Mouse (Mus musculus): ENCODE data around the gene Col26a1. TPM values are rescaled to one million over a fixed set of nuclear protein-coding genes. Genes with fewer than 3 reads are reported as not detected.

Col26a1 gene
- total and polyA plus RNA-seq, 2 experiments from 2014 or later: 27.1 to 43.7 TPM

GRCm38 (mm10) chr5:136706803-136707202, 176.2 kb downstream of the Col26a1 start:
- Histone ChIP-seq H3K9ac (no peak overlapping the region), H3K4me3 (ENCODE audit: low read depth, low read length) (no peak overlapping the region), H3K4me2 (ENCODE audit: low read depth) (no peak overlapping the region), H3K4me1 (ENCODE audit: insufficient read depth) (no peaks in the 10 kb centered on the region), H3K27me3 (ENCODE audit: insufficient read depth, low read length) (no peaks in the 10 kb centered on the region), H3K36me3 (ENCODE audit: insufficient read depth) (no peaks in the 10 kb centered on the region), H3K27ac (ENCODE audit: low read depth, low read length) (no peak overlapping the region), H3K9me3 (ENCODE audit: low read length) (no peaks in the 10 kb centered on the region)
- TF ChIP-seq CTCF (IDR thresholded peaks at IDR 0.05; ENCODE audit: low read depth): peak; percentile 89
- WGBS: 4% methylated on average over 9 of the region's 9 CpGs
- DNase-seq (peak; percentile 92), ATAC-seq (peak; percentile 71)

GRCm38 (mm10) chr5:136705532-136705931, 177.5 kb downstream of the Col26a1 start:
- Histone ChIP-seq H3K4me3 (ENCODE audit: low read depth, low read length) (no peak overlapping the region), H3K9ac (no peak overlapping the region), H3K27ac (ENCODE audit: low read depth, low read length) (no peak overlapping the region), H3K9me3 (ENCODE audit: low read length) (no peaks in the 10 kb centered on the region), H3K27me3 (ENCODE audit: insufficient read depth, low read length) (no peaks in the 10 kb centered on the region), H3K36me3 (ENCODE audit: insufficient read depth) (no peaks in the 10 kb centered on the region), H3K4me2 (ENCODE audit: low read depth) (no peak overlapping the region), H3K4me1 (ENCODE audit: insufficient read depth) (no peaks in the 10 kb centered on the region)
- WGBS: 92% methylated on average over 3 of the region's 3 CpGs
- ATAC-seq (no peak), DNase-seq (no peak)
- TF ChIP-seq CTCF (IDR thresholded peaks at IDR 0.05; ENCODE audit: low read depth): peak; percentile 48; the same call in 1 of the 2 replicates

DNA sequence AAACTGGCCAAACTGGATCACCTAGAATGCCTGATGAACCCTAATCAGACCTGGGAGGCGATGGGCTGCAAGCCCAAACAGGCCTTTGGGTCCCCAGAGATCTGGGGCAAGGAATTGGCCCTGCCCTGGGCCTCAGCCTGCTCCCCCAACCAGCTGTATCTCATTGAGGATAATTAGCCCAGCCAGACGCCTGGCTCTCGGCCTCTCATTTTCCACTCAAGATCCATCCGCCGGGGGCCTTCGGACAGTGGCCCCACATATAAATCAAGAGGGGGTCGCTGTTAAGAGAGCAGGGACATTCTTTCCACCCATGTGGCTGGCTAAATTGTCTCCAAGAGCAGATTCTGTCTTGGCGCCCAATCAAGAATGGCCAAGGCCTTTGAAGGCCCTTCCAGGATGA, 178.9 kb downstream of the Col26a1 start:
- no peak overlapping the region for H3K4me2 ChIP-seq (ENCODE audit: low read depth)
- DNase-seq: no peak
- no peaks in the 10 kb centered on the region for H3K36me3 ChIP-seq (ENCODE audit: insufficient read depth)
- no peaks in the 10 kb centered on the region for H3K9me3 ChIP-seq (ENCODE audit: low read length)
- TF ChIP-seq CTCF (IDR thresholded peaks at IDR 0.05; ENCODE audit: low read depth): no peak
- no peaks in the 10 kb centered on the region for H3K4me1 ChIP-seq (ENCODE audit: insufficient read depth)
- H3K27me3 ChIP-seq (ENCODE audit: insufficient read depth, low read length): no peaks in the 10 kb centered on the region
- no peak for ATAC-seq
- H3K27ac ChIP-seq (ENCODE audit: low read depth, low read length): no peak overlapping the region
- WGBS: 78% methylated on average over 8 of the region's 8 CpGs
- no peak overlapping the region for H3K9ac ChIP-seq
- no peak overlapping the region for H3K4me3 ChIP-seq (ENCODE audit: low read depth, low read length)

DNA sequence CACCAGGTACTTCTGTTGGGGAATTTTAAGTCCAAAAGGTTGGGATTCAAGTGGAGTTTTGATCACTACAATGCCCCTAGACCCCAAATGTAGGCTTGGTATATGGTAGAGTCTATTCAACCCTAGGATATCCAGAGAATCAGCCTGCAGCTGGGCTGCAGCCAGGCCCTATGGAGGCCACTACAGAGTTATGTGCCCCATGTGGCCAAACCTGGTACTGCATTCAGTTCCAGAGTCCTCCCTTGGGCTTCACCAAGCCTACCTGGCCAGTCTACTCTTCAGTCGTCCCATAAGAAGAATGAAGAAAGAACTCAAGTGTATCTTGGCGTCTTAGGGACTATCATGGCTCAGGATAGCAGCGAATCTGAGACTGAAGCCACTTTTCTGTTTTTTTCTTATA, 179.3 kb downstream of the Col26a1 start:
- peak; percentile 65 for TF ChIP-seq CTCF (IDR thresholded peaks at IDR 0.05; ENCODE audit: low read depth)
- Histone ChIP-seq H3K9ac (no peak overlapping the region), H3K27me3 (ENCODE audit: insufficient read depth, low read length) (no peaks in the 10 kb centered on the region), H3K36me3 (ENCODE audit: insufficient read depth) (no peaks in the 10 kb centered on the region), H3K4me3 (ENCODE audit: low read depth, low read length) (no peak overlapping the region), H3K4me2 (ENCODE audit: low read depth) (no peak overlapping the region), H3K9me3 (ENCODE audit: low read length) (no peaks in the 10 kb centered on the region), H3K4me1 (ENCODE audit: insufficient read depth) (no peaks in the 10 kb centered on the region), H3K27ac (ENCODE audit: low read depth, low read length) (no peak overlapping the region)
- DNase-seq (peak; percentile 44), ATAC-seq (no peak)
- WGBS: 43% methylated on average over 3 of the region's 3 CpGs

DNA sequence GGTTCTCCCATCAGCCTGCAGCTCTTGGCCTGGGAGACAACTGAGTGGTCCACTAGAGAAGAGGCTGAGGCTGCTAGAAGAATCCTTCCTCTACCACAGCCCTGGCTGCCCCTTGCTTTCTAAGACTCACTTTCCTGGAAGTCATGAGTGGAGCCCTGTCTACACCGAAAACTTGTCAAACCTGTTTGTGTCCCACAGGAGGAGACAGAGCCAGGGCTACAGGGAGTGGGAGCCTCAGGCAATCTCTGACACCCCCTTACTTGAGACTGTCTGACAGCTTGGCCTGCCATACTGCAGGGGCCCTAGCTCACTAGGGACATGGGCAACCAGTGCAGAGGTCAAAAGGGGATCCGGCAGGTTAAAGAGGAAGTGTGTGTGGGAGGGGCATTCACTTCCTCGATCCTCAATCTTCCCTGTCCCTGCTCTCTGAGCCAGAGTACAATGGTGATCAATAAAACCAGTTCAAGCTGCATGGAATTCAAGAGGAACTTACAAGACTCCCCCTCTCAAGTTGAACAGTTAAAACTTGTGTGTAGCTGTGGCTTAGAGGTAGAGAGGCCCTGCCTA, 180.8 kb downstream of the Col26a1 start:
- TF ChIP-seq CTCF (IDR thresholded peaks at IDR 0.05; ENCODE audit: low read depth): no peak
- no peaks in the 10 kb centered on the region for H3K36me3 ChIP-seq (ENCODE audit: insufficient read depth)
- ATAC-seq (no peak), DNase-seq (no peak)
- H3K27me3 ChIP-seq (ENCODE audit: insufficient read depth, low read length): no peaks in the 10 kb centered on the region
- 92% methylated on average over 3 of the region's 3 CpGs for WGBS
- no peak overlapping the region for H3K9ac ChIP-seq
- H3K4me3 ChIP-seq (ENCODE audit: low read depth, low read length): no peak overlapping the region
- no peaks in the 10 kb centered on the region for H3K4me1 ChIP-seq (ENCODE audit: insufficient read depth)
- no peaks in the 10 kb centered on the region for H3K9me3 ChIP-seq (ENCODE audit: low read length)
- H3K4me2 ChIP-seq (ENCODE audit: low read depth): no peak overlapping the region
- no peak overlapping the region for H3K27ac ChIP-seq (ENCODE audit: low read depth, low read length)

- Histone ChIP-seq H3K27me3 (ENCODE audit: insufficient read depth, low read length) (no peaks in the 10 kb centered on the region), H3K9me3 (ENCODE audit: low read length) (no peaks in the 10 kb centered on the region), H3K9ac (no peak overlapping the region), H3K4me3 (ENCODE audit: low read depth, low read length) (no peak overlapping the region), H3K36me3 (ENCODE audit: insufficient read depth) (no peaks in the 10 kb centered on the region), H3K4me1 (ENCODE audit: insufficient read depth) (no peaks in the 10 kb centered on the region), H3K27ac (ENCODE audit: low read depth, low read length) (no peak overlapping the region), H3K4me2 (ENCODE audit: low read depth) (no peak overlapping the region)
- no peak for TF ChIP-seq CTCF (IDR thresholded peaks at IDR 0.05; ENCODE audit: low read depth)
- DNase-seq (no peak), ATAC-seq (no peak)
- whole genome bisulfite sequencing: 84% methylated on average over 9 of the region's 9 CpGs
Observed at GRCm38 (mm10) chr5:136697618-136698017, 185.4 kb downstream of the Col26a1 start.

- WGBS: 89% methylated on average over 5 of the region's 5 CpGs
- H3K4me2 ChIP-seq (ENCODE audit: low read depth): no peak overlapping the region
- no peak overlapping the region for H3K9ac ChIP-seq
- DNase-seq (no peak), ATAC-seq (no peak)
- H3K36me3 ChIP-seq (ENCODE audit: insufficient read depth): no peaks in the 10 kb centered on the region
- H3K4me3 ChIP-seq (ENCODE audit: low read depth, low read length): no peak overlapping the region
- no peak overlapping the region for H3K27ac ChIP-seq (ENCODE audit: low read depth, low read length)
- TF ChIP-seq CTCF (IDR thresholded peaks at IDR 0.05; ENCODE audit: low read depth): no peak
- no peaks in the 10 kb centered on the region for H3K27me3 ChIP-seq (ENCODE audit: insufficient read depth, low read length)
- H3K9me3 ChIP-seq (ENCODE audit: low read length): no peaks in the 10 kb centered on the region
- H3K4me1 ChIP-seq (ENCODE audit: insufficient read depth): no peaks in the 10 kb centered on the region
Observed at GRCm38 (mm10) chr5:136696516-136696915, 186.5 kb downstream of the Col26a1 start.
